Mouse (Mus musculus) layer of hippocampus, postnatal 36 days (tissue): ENCODE measurements at regions not wholly inside any gene's neighbourhood (a gene's known extent, or its start where the extent isn't known, plus 50 kb on each side); places are given as distances from the start of the nearest gene placed in this dataset.
"Not testable (repeated sequence)": the region's sequence is repeated elsewhere in the genome, so short reads cannot be mapped to it uniquely, and the experiment has no call there.

Source experiments
- DNase-seq, 2 experiments: peaks; one replicate each; pipeline ENCODE4 v3.0.0; 2022

- DNase-seq = no peak
Measured at GRCm38 (mm10) chr6:100424181-100424580, 136.9 kb upstream of the Rybp start.

- no peak for DNase-seq
Measured at GRCm38 (mm10) chr6:100423636-100424035, 136.4 kb upstream of the Rybp start.

- no peak for DNase-seq
Measured at GRCm38 (mm10) chr6:100422603-100423002, 135.3 kb upstream of the Rybp start.

GRCm38 (mm10) chr6:100421706-100422578, 134.7 kb upstream of the Rybp start:
- no peak for DNase-seq

GRCm38 (mm10) chr6:100420602-100421001, 133.3 kb upstream of the Rybp start:
- DNase-seq = no peak

- DNase-seq = no peak
Measured at GRCm38 (mm10) chr6:100419782-100420540, 132.7 kb upstream of the Rybp start.

GRCm38 (mm10) chr6:100416046-100416445, 128.8 kb upstream of the Rybp start:
- DNase-seq = no peak

- no peak for DNase-seq
Measured at GRCm38 (mm10) chr6:100415514-100415913, 128.2 kb upstream of the Rybp start.

GRCm38 (mm10) chr6:100414836-100415235, 127.6 kb upstream of the Rybp start:
- no peak for DNase-seq

GRCm38 (mm10) chr6:100412486-100412885, 125.2 kb upstream of the Rybp start:
- no peak for DNase-seq

- no peak for DNase-seq
Measured at GRCm38 (mm10) chr6:100411968-100412367, 124.7 kb upstream of the Rybp start.

- no peak for DNase-seq
Measured at GRCm38 (mm10) chr6:100410067-100410631, 122.9 kb upstream of the Rybp start.

- no peak for DNase-seq
Measured at GRCm38 (mm10) chr6:100408826-100409225, 121.5 kb upstream of the Rybp start.

GRCm38 (mm10) chr6:100406504-100406903, 119.2 kb upstream of the Rybp start:
- DNase-seq = no peak

- DNase-seq = no peak
Measured at GRCm38 (mm10) chr6:100404161-100404560, 116.9 kb upstream of the Rybp start.

GRCm38 (mm10) chr6:100402716-100403115, 115.4 kb upstream of the Rybp start:
- no peak for DNase-seq

- DNase-seq = no peak
Measured at GRCm38 (mm10) chr6:100401728-100402127, 114.4 kb upstream of the Rybp start.

- not testable (repeated sequence) for DNase-seq
Measured at GRCm38 (mm10) chr6:100399387-100399786, 112.1 kb upstream of the Rybp start.

- peak; percentile 37 to 59 for DNase-seq
Measured at GRCm38 (mm10) chr6:100396311-100397200, 109.3 kb upstream of the Rybp start.

GRCm38 (mm10) chr6:100390258-100390910, 103.1 kb upstream of the Rybp start:
- no peak for DNase-seq

- DNase-seq = no peak
Measured at GRCm38 (mm10) chr6:100387042-100387441, 99.8 kb upstream of the Rybp start.

GRCm38 (mm10) chr6:100385640-100386039, 98.4 kb upstream of the Rybp start:
- DNase-seq = no peak
